Mouse (Mus musculus) heart, postnatal 0 days (tissue): ENCODE results near the gene Unkl. TPM values are rescaled to one million over a fixed set of nuclear protein-coding genes. Genes with fewer than 3 reads are reported as not detected.

Experiments used
- ATAC-seq: fragments of 200-750 bp; cut with Nextera tagmentation; 2 replicates; pipeline ENCODE4 v1.8.0; 2017; ENCODE audit warnings: low read depth, moderate number of reproducible peaks, moderate library complexity; ENCODE audit not compliant: insufficient read depth
- DNase-seq: peaks from one replicate; pipeline ENCODE4 v3.0.0-alpha.2; 2016; ENCODE audit warnings: low spot score
- H3K27ac ChIP-seq: fragments of 300-500 bp; sonication (generic); 2 replicates; pipeline ENCODE4 v1.5.1; 2014; ENCODE audit warnings: low read depth, mild to moderate bottlenecking
- H3K27me3 ChIP-seq: fragments of 300-500 bp; sonication (generic); 2 replicates; pipeline ENCODE4 v1.6.1; 2014; ENCODE audit warnings: low read length, mixed read lengths; ENCODE audit not compliant: control insufficient read depth, insufficient read depth
- H3K36me3 ChIP-seq: fragments of 300-500 bp; sonication (generic); replicated peaks from 2 replicates; pipeline ENCODE4 v1.6.1; 2014; ENCODE audit warnings: low read length, mixed read lengths; ENCODE audit not compliant: control insufficient read depth, insufficient read depth
- H3K4me1 ChIP-seq: fragments of 300-500 bp; sonication (generic); 2 replicates; pipeline ENCODE4 v1.6.1; 2014; ENCODE audit warnings: antibody characterized with exemption; ENCODE audit not compliant: control insufficient read depth, insufficient read depth
- H3K4me2 ChIP-seq: fragments of 300-500 bp; sonication (generic); 2 replicates; pipeline ENCODE4 v1.6.1; 2014; ENCODE audit warnings: low read depth, mild to moderate bottlenecking, low read length, moderate library complexity
- H3K4me3 ChIP-seq: fragments of 300-500 bp; sonication (generic); 2 replicates; pipeline ENCODE4 v1.5.1; 2014; ENCODE audit warnings: low read depth, low read length
- H3K9ac ChIP-seq: fragments of 300-500 bp; sonication (generic); replicated peaks from 2 replicates; pipeline ENCODE4 v1.6.1; 2014; ENCODE audit warnings: low read depth, low read length, mixed read lengths
- H3K9me3 ChIP-seq: fragments of 300-500 bp; sonication (generic); replicated peaks from 2 replicates; pipeline ENCODE4 v1.6.1; 2016; ENCODE audit warnings: low read length; ENCODE audit not compliant: control insufficient read depth
- CTCF ChIP-seq: IDR thresholded peaks from 2 replicates; pipeline ENCODE4 v1.5.1; 2016; ENCODE audit warnings: antibody characterized with exemption, control low read depth, low read depth
- EP300 ChIP-seq: IDR thresholded peaks from 2 replicates; pipeline ENCODE4 v1.6.1; 2016; ENCODE audit warnings: antibody characterized with exemption, low read depth
- WGBS: fragments of 180-500 bp; shearing (Covaris S2); extraction: QIAGEN DNeasy Blood & Tissue Kit; methylation state at CpG from one replicate; pipeline ENCODE4 v1.1.7; 2014; 5-methylcytosine and 5-hydroxymethylcytosine counted together
- polyA plus RNA-seq: library from polyadenylated mRNA; unstranded; fragments of >200 nt; fragmentation: Nextera tagmentation; extraction: Ambion mirVana; gene quantifications from 2 replicates; pipeline ENCODE4 v1.2.1, GENCODE M21; 2015
- total RNA-seq: library from RNA; depleted of rRNA; stranded (reverse); fragments of >200 nt; gene quantifications from 2 replicates; pipeline ENCODE4 v1.2.3, GENCODE M21; 2014; ENCODE audit warnings: low replicate concordance; rRNA removed

The Unkl gene
- total RNA-seq (3.2 and 4.8 TPM in 2 replicates), polyA plus RNA-seq (2.8 and 3.0 TPM in 2 replicates)

GRCm38 (mm10) chr17:25188150-25189031 is at the start of gene Unkl:
Gene Unkl (plus strand): TSS chr17:25188397.
- under 1% methylated on average over 96 of the region's 104 CpGs for WGBS
- Histone ChIP-seq H3K4me3 (peak within 1 kb of the TSS; percentile 75), H3K36me3 (peaks cover 16% of the 10 kb centered on the region; the same call in 1 of the 2 replicates), H3K27ac (peak within 1 kb of the TSS; percentile 80), H3K27me3 (no peaks in the 10 kb centered on the region), H3K4me2 (peak within 1 kb of the TSS; percentile 80), H3K9me3 (no peaks in the 10 kb centered on the region), H3K9ac (peak within 1 kb of the TSS; percentile 81), H3K4me1 (peaks cover 24% of the 10 kb centered on the region)
- ATAC-seq = peak; percentile 54
- TF ChIP-seq CTCF (no peak), EP300 (no peak)
- DNase-seq = peak; percentile 46

GRCm38 (mm10) chr17:25138803-25139202 is 49.4 kb upstream of the Unkl start:
- 90% methylated on average over 1 of the region's 1 CpGs for WGBS
- Histone ChIP-seq H3K36me3 (no peaks in the 10 kb centered on the region), H3K4me3 (no peak overlapping the region), H3K9me3 (no peaks in the 10 kb centered on the region), H3K4me2 (no peak overlapping the region), H3K9ac (no peak overlapping the region), H3K27ac (no peak overlapping the region), H3K4me1 (peaks cover 6% of the 10 kb centered on the region), H3K27me3 (no peaks in the 10 kb centered on the region)
- TF ChIP-seq CTCF = no peak
- TF ChIP-seq EP300 = no peak
- no peak for DNase-seq
- no peak for ATAC-seq

GRCm38 (mm10) chr17:25139960-25140359 is 48.2 kb upstream of the Unkl start:
- 63% methylated on average over 4 of the region's 4 CpGs for WGBS
- H3K4me1 ChIP-seq = no peaks in the 10 kb centered on the region
- DNase-seq (no peak), ATAC-seq (no peak)
- no peak overlapping the region for H3K4me2 ChIP-seq
- H3K27me3 ChIP-seq = no peaks in the 10 kb centered on the region
- H3K4me3 ChIP-seq = no peak overlapping the region
- H3K9ac ChIP-seq = no peak overlapping the region
- no peaks in the 10 kb centered on the region for H3K9me3 ChIP-seq
- H3K36me3 ChIP-seq = no peaks in the 10 kb centered on the region
- no peak for TF ChIP-seq EP300
- TF ChIP-seq CTCF = peak; percentile 31
- no peak overlapping the region for H3K27ac ChIP-seq

- no peak for DNase-seq
- peaks cover 31% of the 10 kb centered on the region for H3K36me3 ChIP-seq
- TF ChIP-seq EP300 (no peak), CTCF (no peak)
- no peak within 1 kb of the TSS for H3K9ac ChIP-seq
- H3K4me2 ChIP-seq = no peak within 1 kb of the TSS
- no peak for ATAC-seq
- no peaks in the 10 kb centered on the region for H3K27me3 ChIP-seq
- no peak within 1 kb of the TSS for H3K4me3 ChIP-seq
- 100% methylated on average over 1 of the region's 1 CpGs for WGBS
- H3K9me3 ChIP-seq = no peaks in the 10 kb centered on the region
- no peaks in the 10 kb centered on the region for H3K4me1 ChIP-seq
- H3K27ac ChIP-seq = no peak within 1 kb of the TSS
Observed at GRCm38 (mm10) chr17:25162161-25162560, 26.0 kb upstream of the Unkl start, which contains the start of gene Ccdc154. Gene Ccdc154 (plus strand): TSS chr17:25162461.

GRCm38 (mm10) chr17:25163387-25163786 is 24.8 kb upstream of the Unkl start:
- 77% methylated on average over 7 of the region's 7 CpGs for WGBS

More at GRCm38 (mm10) chr17:25163387-25163786, 24.8 kb upstream of the Unkl start:
- no peaks in the 10 kb centered on the region for H3K27me3 ChIP-seq
- H3K9me3 ChIP-seq = no peaks in the 10 kb centered on the region
- no peak overlapping the region for H3K9ac ChIP-seq
- H3K4me3 ChIP-seq = no peak overlapping the region
- TF ChIP-seq CTCF (no peak), EP300 (no peak)
- DNase-seq = no peak
- no peak overlapping the region for H3K4me2 ChIP-seq
- no peaks in the 10 kb centered on the region for H3K4me1 ChIP-seq
- ATAC-seq = no peak
- peaks cover 28% of the 10 kb centered on the region for H3K36me3 ChIP-seq
- no peak overlapping the region for H3K27ac ChIP-seq
